Mouse (Mus musculus): ENCODE measurements at regions not wholly inside any gene's neighbourhood (a gene's known extent, or its start where the extent isn't known, plus 50 kb on each side); places are given as distances from the start of the nearest gene placed in this dataset.
A peak's percentile ranks its signal among the peaks of the same experiment; 100 is the strongest.

DNA sequence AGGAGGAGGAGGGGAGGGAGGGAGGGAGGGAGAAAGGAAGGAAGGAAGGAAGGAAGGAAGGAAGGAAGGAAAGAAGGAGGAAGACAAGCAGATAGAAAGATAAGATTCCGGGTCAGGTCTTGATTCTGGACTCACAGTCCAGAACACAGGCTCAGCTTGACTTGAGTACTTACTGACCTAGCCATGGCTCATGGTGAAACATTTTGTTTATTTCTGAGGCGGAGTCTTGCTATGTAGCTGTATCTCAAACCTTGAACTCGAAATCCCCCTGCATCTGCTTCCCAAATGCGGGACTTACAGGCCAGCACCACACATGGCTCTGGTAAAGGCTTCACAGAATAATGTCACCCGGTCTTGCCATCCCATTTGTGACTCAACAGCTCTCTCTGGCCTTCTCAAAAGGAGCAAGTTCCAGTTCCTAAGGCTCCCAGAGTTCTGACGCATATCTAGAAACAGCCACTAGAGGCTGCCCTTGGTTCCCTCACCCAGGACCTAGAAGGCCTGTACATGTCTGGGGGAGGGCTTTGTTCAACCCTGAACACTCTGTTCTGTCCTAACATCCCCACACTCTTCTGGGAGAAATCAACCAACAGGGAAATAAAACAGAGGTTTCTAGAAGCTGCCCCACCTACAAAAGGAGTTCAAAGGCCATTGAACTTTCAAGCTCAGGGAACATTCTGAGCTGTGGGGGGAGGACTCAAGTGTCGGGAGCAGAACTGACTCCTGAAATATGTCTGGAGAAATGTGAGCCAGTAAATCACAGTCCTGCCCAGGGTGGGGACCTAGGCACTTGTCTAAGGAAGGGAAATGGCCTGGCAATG is 56.2 kb upstream of the Akap13 start:
- ATAC-seq (ENCODE audit: poor library complexity, severe bottlenecking), result peak; percentile 73

DNA sequence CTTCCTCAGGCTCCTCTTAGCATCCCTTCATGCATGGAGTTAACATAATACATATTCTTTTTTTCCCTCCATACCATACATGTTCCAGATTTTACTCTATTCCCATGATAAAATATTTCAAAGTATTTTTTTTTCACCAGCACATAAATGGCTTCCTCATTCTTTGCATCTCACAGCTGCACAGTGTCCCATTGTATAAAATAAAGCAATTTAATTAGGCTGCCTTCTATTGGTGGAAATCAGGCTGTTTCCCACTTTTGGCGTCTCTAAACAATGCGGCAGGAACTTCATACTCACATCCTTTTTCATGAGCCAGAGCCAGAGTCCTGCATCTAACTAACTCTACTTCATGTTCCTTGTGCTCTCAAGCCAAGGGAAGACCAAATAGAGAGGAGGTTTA is 54.9 kb upstream of the Akap13 start:
- no peak for ATAC-seq (ENCODE audit: poor library complexity, severe bottlenecking)

DNA sequence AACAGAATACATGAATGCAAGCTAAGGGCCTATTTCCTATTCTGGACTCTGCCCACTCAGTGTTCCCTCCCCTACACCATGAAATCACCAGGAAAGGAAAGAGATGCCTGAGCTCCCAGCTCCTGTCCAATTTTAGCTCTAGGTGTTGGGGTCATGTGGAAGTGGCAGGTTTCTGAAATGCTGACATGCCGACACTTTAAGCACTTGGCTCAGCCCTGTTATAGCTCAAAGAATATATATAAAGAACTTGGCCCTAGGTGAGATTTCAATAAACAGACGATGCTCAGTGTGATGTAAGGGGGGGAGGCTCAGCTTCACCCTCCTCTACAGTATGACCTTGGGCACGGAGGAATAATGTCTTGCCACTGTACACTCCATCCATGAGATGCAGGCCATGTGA is 50.4 kb upstream of the Akap13 start:
- no peak for ATAC-seq (ENCODE audit: poor library complexity, severe bottlenecking)

All from megakaryocyte, adult 5-6 weeks (primary cell).